Mouse (Mus musculus) adrenal gland, postnatal 4 days (tissue): ENCODE measurements around the gene Dhrs1. TPM values are rescaled to one million over a fixed set of nuclear protein-coding genes. Genes with fewer than 3 reads are reported as not detected.

Experiments used
- total RNA-seq, 2 experiments: library from RNA; stranded (reverse); gene quantifications; 2 replicates each; pipeline ENCODE4 v1.2.3; 2021

The Dhrs1 gene
- total RNA-seq, 2 experiments from 2014 or later = 74.1 to 77.7 TPM

Other genes starting within 250 kb of the Dhrs1 start
- gene Cpne6, start 235.2 kb downstream of the Dhrs1 start, total RNA-seq = 1 to 10 TPM in 1 of 2 experiments, under 1 TPM in 1; 0.53 to 1.1 TPM
- gene Nrl, start 220.7 kb downstream of the Dhrs1 start, total RNA-seq = not detected
- 10 to 100 TPM; 63.4 to 64.0 TPM for gene Pck2, start 205.4 kb downstream of the Dhrs1 start, total RNA-seq
- 10 to 100 TPM; 84.6 to 91.6 TPM for gene Dcaf11, start 185.7 kb downstream of the Dhrs1 start, total RNA-seq
- gene A730061H03Rik, start 185.3 kb downstream of the Dhrs1 start, total RNA-seq = 1 to 10 TPM; 1.0 to 1.2 TPM
- gene Fitm1, start 170.1 kb downstream of the Dhrs1 start, total RNA-seq = 1 to 10 TPM; 6.5 to 10.0 TPM
- 100 to 1,000 TPM; 302 to 310 TPM for gene Psme1, start 167.6 kb downstream of the Dhrs1 start, total RNA-seq
- gene Emc9, start 160.4 kb downstream of the Dhrs1 start, total RNA-seq = 10 to 100 TPM; 40.9 to 47.0 TPM
- 100 to 1,000 TPM; 336 to 355 TPM for gene Psme2, start 154.6 kb downstream of the Dhrs1 start, total RNA-seq
- gene Rnf31, start 154.0 kb downstream of the Dhrs1 start, total RNA-seq = 10 to 100 TPM; 35.0 to 40.3 TPM
- gene Irf9, start 142.1 kb downstream of the Dhrs1 start, total RNA-seq = 10 to 100 TPM; 19.1 to 19.9 TPM
- 1 to 10 TPM; 8.0 to 8.6 TPM for gene Rec8, start 127.7 kb downstream of the Dhrs1 start, total RNA-seq
- gene Ipo4, start 109.7 kb downstream of the Dhrs1 start, total RNA-seq = 100 to 1,000 TPM in 1 of 2 experiments, 10 to 100 TPM in 1; 96.8 to 108 TPM
- 1 to 10 TPM; 3.8 to 4.5 TPM for gene Gm49378, start 107.8 kb downstream of the Dhrs1 start, total RNA-seq
- 100 to 1,000 TPM in 1 of 2 experiments, 10 to 100 TPM in 1; 98.6 to 102 TPM for gene Tm9sf1, start 101.9 kb downstream of the Dhrs1 start, total RNA-seq
- gene Tssk4, start 95.5 kb downstream of the Dhrs1 start, total RNA-seq = 1 to 10 TPM; 1.7 to 2.8 TPM
- 10 to 100 TPM; 57.4 to 63.3 TPM for gene Mdp1, start 85.2 kb downstream of the Dhrs1 start, total RNA-seq
- gene Gmpr2, start 73.7 kb downstream of the Dhrs1 start, total RNA-seq = 10 to 100 TPM; 29.2 to 29.7 TPM
- gene Nedd8, start 73.6 kb downstream of the Dhrs1 start, total RNA-seq = 100 to 1,000 TPM; 316 to 337 TPM
- gene Tinf2, start 63.9 kb downstream of the Dhrs1 start, total RNA-seq = 10 to 100 TPM; 33.0 to 33.2 TPM
- 1 to 10 TPM; 1.4 to 1.8 TPM for gene Tgm1, start 31.8 kb downstream of the Dhrs1 start, total RNA-seq
- gene Rabggta, start 23.4 kb downstream of the Dhrs1 start, total RNA-seq = 10 to 100 TPM; 23.8 to 25.7 TPM
- 10 to 100 TPM; 24.5 to 27.1 TPM for gene Nop9, start within 50 bp of the Dhrs1 start, total RNA-seq
- gene Cideb, start 12.8 kb upstream of the Dhrs1 start, total RNA-seq = 10 to 100 TPM in 1 of 2 experiments, 1 to 10 TPM in 1; 4.6 to 12.0 TPM
- gene Ltb4r2, start 15.7 kb upstream of the Dhrs1 start, total RNA-seq = under 1 TPM; 0.17 to 0.34 TPM
- gene Ltb4r1, start 20.3 kb upstream of the Dhrs1 start, total RNA-seq = 1 to 10 TPM; 1.3 to 2.9 TPM
- gene Adcy4, start 38.4 kb upstream of the Dhrs1 start, total RNA-seq = 10 to 100 TPM; 10.4 to 10.9 TPM
- gene Ripk3, start 43.2 kb upstream of the Dhrs1 start, total RNA-seq = 10 to 100 TPM in 1 of 2 experiments, 1 to 10 TPM in 1; 8.4 to 12.2 TPM
- gene Nfatc4, start 77.5 kb upstream of the Dhrs1 start, total RNA-seq = 10 to 100 TPM; 47.0 to 49.4 TPM
- 10 to 100 TPM; 46.0 to 52.0 TPM for gene Nynrin, start 108.3 kb upstream of the Dhrs1 start, total RNA-seq
- under 1 TPM; 0.39 to 0.76 TPM for gene Cbln3, start 138.7 kb upstream of the Dhrs1 start, total RNA-seq
- gene Khnyn, start 139.3 kb upstream of the Dhrs1 start, total RNA-seq = 10 to 100 TPM; 29.7 to 29.9 TPM
- gene Sdr39u1, start 154.6 kb upstream of the Dhrs1 start, total RNA-seq = 10 to 100 TPM; 65.3 to 71.9 TPM
- gene Cma1, start 199.0 kb upstream of the Dhrs1 start, total RNA-seq = 10 to 100 TPM; 10.4 to 19.2 TPM
- under 1 TPM; 0.62 to 0.76 TPM for gene Cma2, start 205.3 kb upstream of the Dhrs1 start, total RNA-seq